Mouse (Mus musculus): Measurements from ENCODE around the gene Gm49510. TPM values are rescaled to one million over a fixed set of nuclear protein-coding genes. Genes with fewer than 3 reads are reported as not detected.

Gene Gm49510
- total RNA-seq, 2 experiments from 2014 or later: 0.23 TPM; not detected in 1

Small RNA genes within 50 kb of the gene (microRNA-seq; reads per million reads assigned to microRNA genes)
- 3.2 to 3.7 reads per million in 2 experiments for gene Mir6955

Other genes with a start within 250 kb of the Gm49510 start
- gene Elfn2, start 180.9 kb upstream of the Gm49510 start, total RNA-seq (2021): 100 to 1,000 TPM; 117 to 127 TPM
- 1 to 10 TPM; 5.6 to 6.7 TPM for gene Mfng, start 126.2 kb upstream of the Gm49510 start, total RNA-seq (2021)
- 1 to 10 TPM; 4.0 to 5.1 TPM for gene Card10, start 96.6 kb upstream of the Gm49510 start, total RNA-seq (2021)
- 10 to 100 TPM in 1 of 2 experiments, 1 to 10 TPM in 1; 6.5 to 11.0 TPM for gene Cdc42ep1, start 57.0 kb upstream of the Gm49510 start, total RNA-seq (2021)
- not detected for gene Lgals2, start 44.1 kb upstream of the Gm49510 start, total RNA-seq (2021)
- 10 to 100 TPM; 53.7 to 56.3 TPM for gene Gga1, start 22.5 kb upstream of the Gm49510 start, total RNA-seq (2021)
- gene Sh3bp1, start 101 bp downstream of the Gm49510 start, total RNA-seq (2021): 10 to 100 TPM; 13.4 TPM
- 100 to 1,000 TPM; 167 to 179 TPM for gene Pdxp, start 14.3 kb downstream of the Gm49510 start, total RNA-seq (2021)
- 10 to 100 TPM; 19.2 to 22.6 TPM for gene Lgals1, start 27.1 kb downstream of the Gm49510 start, total RNA-seq (2021)
- gene Nol12, start 35.3 kb downstream of the Gm49510 start, total RNA-seq (2021): 10 to 100 TPM; 35.3 to 39.9 TPM
- 10 to 100 TPM; 23.0 to 23.6 TPM for gene Triobp, start 48.1 kb downstream of the Gm49510 start, total RNA-seq (2021)
- 10 to 100 TPM; 73.5 to 88.2 TPM for gene H1f0, start 128.8 kb downstream of the Gm49510 start, total RNA-seq (2021)
- under 1 TPM in 1 of 2 experiments, not detected in 1; 0.44 TPM for gene Galr3, start 142.2 kb downstream of the Gm49510 start, total RNA-seq (2021)
- 10 to 100 TPM; 17.3 to 18.6 TPM for gene Ankrd54, start 163.2 kb downstream of the Gm49510 start, total RNA-seq (2021)
- gene Eif3l, start 175.5 kb downstream of the Gm49510 start, total RNA-seq (2021): 10 to 100 TPM; 80.6 to 81.3 TPM
- gene Micall1, start 209.2 kb downstream of the Gm49510 start, total RNA-seq (2021): 10 to 100 TPM; 22.1 to 27.8 TPM
- 100 to 1,000 TPM; 109 to 114 TPM for gene Polr2f, start 241.3 kb downstream of the Gm49510 start, total RNA-seq (2021)
- 10 to 100 TPM; 10.8 to 13.3 TPM for gene 1700088E04Rik, start 241.6 kb downstream of the Gm49510 start, total RNA-seq (2021)

Data from left cerebral cortex, postnatal 14 days (tissue).